Comparison of ENCODE assay signal across 17 mouse cellular contexts in genomic region chr1:134707516-134707915, GRCm38 (mm10).
"Had no signal": no experiment of that assay in that cellular context is flagged by ENCODE, and none has a peak within 500 bp of the region (broad histone marks: within the 10 kb centered on the region; RNA-seq: fewer than 3 reads in every experiment).

No protein-coding gene starts in this region.

- H3K9me3 ChIP-seq: midbrain, embryonic 12.5 days; midbrain, embryonic 15.5 days; neural tube, embryonic 13.5 days; neural tube, embryonic 15.5 days had no signal

- DNase-seq: lung, adult 18-20 months; lung, embryonic 14.5 days; lung, postnatal 10 days; lung, postnatal 4 days; retina, postnatal 1 day; right cerebral cortex, adult 18-20 months; right cerebral cortex, postnatal 25 days; right cerebral cortex, postnatal 4 days; spleen, adult 18-20 months; thymus, adult 18-20 months; thymus, postnatal 14 days; thymus, postnatal 36 days had no signal

- H3K4me3 ChIP-seq: midbrain, embryonic 12.5 days; myocyte; neural tube, embryonic 13.5 days had no signal

- H3K36me3 ChIP-seq: midbrain, embryonic 12.5 days; midbrain, embryonic 15.5 days; neural tube, embryonic 13.5 days; neural tube, embryonic 15.5 days had no signal

- H3K9ac ChIP-seq: lung, embryonic 14.5 days; midbrain, embryonic 15.5 days; neural tube, embryonic 13.5 days; neural tube, embryonic 15.5 days had no signal

- H3K27ac ChIP-seq: midbrain, embryonic 12.5 days; midbrain, embryonic 15.5 days; neural tube, embryonic 13.5 days; neural tube, embryonic 15.5 days had no signal
